Mouse (Mus musculus): ENCODE data around the gene Bicdl1. TPM values are rescaled to one million over a fixed set of nuclear protein-coding genes. Genes with fewer than 3 reads are reported as not detected.
A peak's percentile ranks its signal among the peaks of the same experiment; 100 is the strongest.

Bicdl1 gene
- total and polyA plus RNA-seq, 2 experiments from 2014 or later, result 6.9 to 9.0 TPM

GRCm38 (mm10) chr5:115649699-115650098, 81.7 kb downstream of the Bicdl1 start:
- DNase-seq (ENCODE audit: low spot score), result no peak
- Histone ChIP-seq H3K4me3 (ENCODE audit: low read depth, low read length) (no peak overlapping the region), H3K27me3 (ENCODE audit: control insufficient read depth, insufficient read depth, low read length) (no peaks in the 10 kb centered on the region), H3K9me3 (replicated peaks; ENCODE audit: control insufficient read depth, low read length) (no peaks in the 10 kb centered on the region), H3K4me1 (ENCODE audit: control insufficient read depth, insufficient read depth) (peaks cover 8% of the 10 kb centered on the region), H3K36me3 (replicated peaks; ENCODE audit: control insufficient read depth, insufficient read depth, low read length) (peaks cover 31% of the 10 kb centered on the region), H3K27ac (ENCODE audit: low read depth) (no peak overlapping the region), H3K9ac (replicated peaks; ENCODE audit: low read depth, low read length) (no peak overlapping the region), H3K4me2 (ENCODE audit: low read depth, low read length) (no peak overlapping the region)
- no peak for TF ChIP-seq CTCF (IDR thresholded peaks at IDR 0.05; ENCODE audit: low read depth)
- TF ChIP-seq EP300 (IDR thresholded peaks at IDR 0.05; ENCODE audit: low read depth), result no peak
- ATAC-seq (ENCODE audit: insufficient read depth, low read depth), result no peak
- 82% methylated on average over 8 of the region's 8 CpGs for WGBS

GRCm38 (mm10) chr5:115648876-115649275, 82.5 kb downstream of the Bicdl1 start:
- DNase-seq (ENCODE audit: low spot score) (no peak), ATAC-seq (ENCODE audit: insufficient read depth, low read depth) (no peak)
- Histone ChIP-seq H3K27ac (ENCODE audit: low read depth) (no peak overlapping the region), H3K9ac (replicated peaks; ENCODE audit: low read depth, low read length) (no peak overlapping the region), H3K4me1 (ENCODE audit: control insufficient read depth, insufficient read depth) (peaks cover 8% of the 10 kb centered on the region), H3K4me2 (ENCODE audit: low read depth, low read length) (no peak overlapping the region), H3K36me3 (replicated peaks; ENCODE audit: control insufficient read depth, insufficient read depth, low read length) (peaks cover 38% of the 10 kb centered on the region), H3K4me3 (ENCODE audit: low read depth, low read length) (no peak overlapping the region), H3K9me3 (replicated peaks; ENCODE audit: control insufficient read depth, low read length) (no peaks in the 10 kb centered on the region), H3K27me3 (ENCODE audit: control insufficient read depth, insufficient read depth, low read length) (no peaks in the 10 kb centered on the region)
- 76% methylated on average over 3 of the region's 3 CpGs for WGBS
- TF ChIP-seq CTCF (IDR thresholded peaks at IDR 0.05; ENCODE audit: low read depth) (no peak), EP300 (IDR thresholded peaks at IDR 0.05; ENCODE audit: low read depth) (no peak)

GRCm38 (mm10) chr5:115644192-115644591, 87.2 kb downstream of the Bicdl1 start:
- TF ChIP-seq EP300 (IDR thresholded peaks at IDR 0.05; ENCODE audit: low read depth), result no peak
- peak; percentile 16; the same call in 1 of the 2 replicates for TF ChIP-seq CTCF (IDR thresholded peaks at IDR 0.05; ENCODE audit: low read depth)
- no peak overlapping the region for H3K4me2 ChIP-seq (ENCODE audit: low read depth, low read length)
- no peaks in the 10 kb centered on the region for H3K9me3 ChIP-seq (replicated peaks; ENCODE audit: control insufficient read depth, low read length)
- DNase-seq (ENCODE audit: low spot score), result no peak
- no peak overlapping the region for H3K27ac ChIP-seq (ENCODE audit: low read depth)
- H3K36me3 ChIP-seq (replicated peaks; ENCODE audit: control insufficient read depth, insufficient read depth, low read length), result peaks cover 81% of the 10 kb centered on the region
- no peak overlapping the region for H3K4me3 ChIP-seq (ENCODE audit: low read depth, low read length)
- no peaks in the 10 kb centered on the region for H3K27me3 ChIP-seq (ENCODE audit: control insufficient read depth, insufficient read depth, low read length)
- ATAC-seq (ENCODE audit: insufficient read depth, low read depth), result no peak
- no peak overlapping the region for H3K9ac ChIP-seq (replicated peaks; ENCODE audit: low read depth, low read length)
- no peaks in the 10 kb centered on the region for H3K4me1 ChIP-seq (ENCODE audit: control insufficient read depth, insufficient read depth)
- 88% methylated on average over 9 of the region's 9 CpGs for WGBS

- no peak for TF ChIP-seq CTCF (IDR thresholded peaks at IDR 0.05; ENCODE audit: low read depth)
- TF ChIP-seq EP300 (IDR thresholded peaks at IDR 0.05; ENCODE audit: low read depth), result no peak
- no peak overlapping the region for H3K27ac ChIP-seq (ENCODE audit: low read depth)
- no peaks in the 10 kb centered on the region for H3K27me3 ChIP-seq (ENCODE audit: control insufficient read depth, insufficient read depth, low read length)
- 68% methylated on average over 6 of the region's 6 CpGs for WGBS
- H3K9me3 ChIP-seq (replicated peaks; ENCODE audit: control insufficient read depth, low read length), result no peaks in the 10 kb centered on the region
- no peak overlapping the region for H3K4me3 ChIP-seq (ENCODE audit: low read depth, low read length)
- no peak overlapping the region for H3K4me2 ChIP-seq (ENCODE audit: low read depth, low read length)
- H3K36me3 ChIP-seq (replicated peaks; ENCODE audit: control insufficient read depth, insufficient read depth, low read length), result peaks cover 31% of the 10 kb centered on the region
- 0 out of 2 replicates have a peak, but pooled peaks cover 10% of the 10 kb centered on the region for H3K4me1 ChIP-seq (ENCODE audit: control insufficient read depth, insufficient read depth)
- ATAC-seq (ENCODE audit: insufficient read depth, low read depth), result no peak
- no peak for DNase-seq (ENCODE audit: low spot score)
- no peak overlapping the region for H3K9ac ChIP-seq (replicated peaks; ENCODE audit: low read depth, low read length)
Observed at GRCm38 (mm10) chr5:115635536-115635935, 95.9 kb downstream of the Bicdl1 start.

GRCm38 (mm10) chr5:115634046-115634445, 97.4 kb downstream of the Bicdl1 start:
- DNase-seq (ENCODE audit: low spot score), result no peak
- H3K9ac ChIP-seq (replicated peaks; ENCODE audit: low read depth, low read length), result 0 out of 2 replicates have a peak overlapping the region, but pooled peaks have one; percentile 11
- H3K4me3 ChIP-seq (ENCODE audit: low read depth, low read length), result no peak overlapping the region
- H3K36me3 ChIP-seq (replicated peaks; ENCODE audit: control insufficient read depth, insufficient read depth, low read length), result peaks cover 16% of the 10 kb centered on the region
- 0 out of 2 replicates have a peak, but pooled peaks cover 10% of the 10 kb centered on the region for H3K4me1 ChIP-seq (ENCODE audit: control insufficient read depth, insufficient read depth)
- no peak for TF ChIP-seq CTCF (IDR thresholded peaks at IDR 0.05; ENCODE audit: low read depth)
- TF ChIP-seq EP300 (IDR thresholded peaks at IDR 0.05; ENCODE audit: low read depth), result no peak
- ATAC-seq (ENCODE audit: insufficient read depth, low read depth), result no peak
- no peaks in the 10 kb centered on the region for H3K9me3 ChIP-seq (replicated peaks; ENCODE audit: control insufficient read depth, low read length)
- H3K27me3 ChIP-seq (ENCODE audit: control insufficient read depth, insufficient read depth, low read length), result no peaks in the 10 kb centered on the region
- WGBS, result 83% methylated on average over 8 of the region's 8 CpGs
- H3K4me2 ChIP-seq (ENCODE audit: low read depth, low read length), result no peak overlapping the region
- no peak overlapping the region for H3K27ac ChIP-seq (ENCODE audit: low read depth)

- no peaks in the 10 kb centered on the region for H3K27me3 ChIP-seq (ENCODE audit: control insufficient read depth, insufficient read depth, low read length)
- 0 out of 2 replicates have a peak, but pooled peaks cover 10% of the 10 kb centered on the region for H3K4me1 ChIP-seq (ENCODE audit: control insufficient read depth, insufficient read depth)
- peak overlapping the region; percentile 65 for H3K4me3 ChIP-seq (ENCODE audit: low read depth, low read length)
- no peak for ATAC-seq (ENCODE audit: insufficient read depth, low read depth)
- peak overlapping the region; percentile 68 for H3K4me2 ChIP-seq (ENCODE audit: low read depth, low read length)
- no peak for TF ChIP-seq CTCF (IDR thresholded peaks at IDR 0.05; ENCODE audit: low read depth)
- no peak for TF ChIP-seq EP300 (IDR thresholded peaks at IDR 0.05; ENCODE audit: low read depth)
- H3K36me3 ChIP-seq (replicated peaks; ENCODE audit: control insufficient read depth, insufficient read depth, low read length), result peaks cover 6% of the 10 kb centered on the region
- WGBS, result 42% methylated on average over 4 of the region's 4 CpGs
- no peaks in the 10 kb centered on the region for H3K9me3 ChIP-seq (replicated peaks; ENCODE audit: control insufficient read depth, low read length)
- DNase-seq (ENCODE audit: low spot score), result no peak
- H3K27ac ChIP-seq (ENCODE audit: low read depth), result no peak overlapping the region
- no peak overlapping the region for H3K9ac ChIP-seq (replicated peaks; ENCODE audit: low read depth, low read length)
Observed at GRCm38 (mm10) chr5:115633060-115633459, 98.4 kb downstream of the Bicdl1 start.

Measured in heart, postnatal 0 days (tissue).